Mouse (Mus musculus) kidney, postnatal 25 days (tissue): ENCODE data around the gene Slc39a10.

ENCODE experiments used
- DNase-seq, 2 experiments: peaks; one replicate each; pipeline ENCODE4 v3.0.0; 2021; ENCODE audit warnings: mixed read lengths in 2 of 2

Gene Slc39a10

DNA sequence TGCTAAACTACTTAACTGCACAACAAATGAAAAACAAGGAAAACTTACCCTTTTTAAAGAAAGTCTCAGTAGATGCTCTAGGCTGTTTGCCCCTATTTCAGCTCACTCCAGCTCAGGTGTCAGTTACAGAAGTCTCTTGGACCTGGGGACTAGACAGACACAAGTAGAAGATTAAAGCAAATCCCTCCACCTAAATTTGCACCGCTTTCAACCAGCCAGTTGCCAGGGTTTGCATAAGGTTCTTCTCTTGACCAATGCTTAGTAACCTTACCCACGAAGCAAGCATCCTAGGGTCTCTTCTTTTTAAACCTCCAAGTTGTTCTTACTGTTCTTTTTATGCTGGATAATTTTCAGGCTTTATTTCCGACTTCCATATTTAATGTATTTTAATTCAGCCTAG lies at the start of gene Slc39a10:
Slc39a10 (minus strand) TSS at position 101 of the 400 bp plus-strand sequence.
- no peak for DNase-seq

DNA sequence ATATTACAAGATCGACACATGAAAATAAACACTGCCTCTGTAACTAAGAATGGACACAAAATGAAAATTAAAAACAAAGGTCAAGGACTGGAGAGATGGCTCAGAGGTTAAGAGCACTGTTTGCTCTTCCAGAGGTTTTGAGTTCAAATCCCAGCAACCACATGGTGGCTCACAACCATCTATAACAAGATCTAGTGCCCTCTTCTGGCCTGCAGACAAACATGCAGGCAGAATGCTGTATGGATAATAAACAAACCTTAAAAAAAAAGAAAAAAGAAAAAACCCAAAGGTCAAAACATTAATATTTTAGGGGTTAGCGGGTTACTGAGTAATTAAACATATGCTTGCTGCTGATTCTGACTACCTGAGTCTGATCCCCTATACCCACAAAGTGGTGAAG lies 46.6 kb upstream of the Slc39a10 start:
- DNase-seq = no peak

DNA sequence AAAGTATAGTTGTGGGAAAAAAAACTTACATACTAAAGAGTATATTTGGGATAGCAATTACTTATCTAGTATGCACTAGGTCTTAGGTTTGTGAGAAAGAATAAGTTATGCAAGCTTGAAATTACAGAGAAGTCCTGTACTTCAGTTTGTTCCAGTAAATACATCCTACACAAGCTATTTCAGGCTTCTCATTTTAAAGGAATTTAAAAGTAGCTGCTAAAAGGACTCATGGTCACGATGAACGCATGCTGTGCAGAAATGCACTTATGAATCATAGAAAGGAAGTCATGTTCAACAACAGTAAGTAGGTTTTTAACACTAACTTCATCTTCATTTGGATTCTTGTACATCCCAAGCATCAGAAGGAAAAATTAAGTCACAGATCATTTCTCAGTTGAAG lies 45.0 kb upstream of the Slc39a10 start:
- no peak for DNase-seq

- no peak for DNase-seq
Observed at GRCm38 (mm10) chr1:46927104-46927503, 34.5 kb upstream of the Slc39a10 start.

DNA sequence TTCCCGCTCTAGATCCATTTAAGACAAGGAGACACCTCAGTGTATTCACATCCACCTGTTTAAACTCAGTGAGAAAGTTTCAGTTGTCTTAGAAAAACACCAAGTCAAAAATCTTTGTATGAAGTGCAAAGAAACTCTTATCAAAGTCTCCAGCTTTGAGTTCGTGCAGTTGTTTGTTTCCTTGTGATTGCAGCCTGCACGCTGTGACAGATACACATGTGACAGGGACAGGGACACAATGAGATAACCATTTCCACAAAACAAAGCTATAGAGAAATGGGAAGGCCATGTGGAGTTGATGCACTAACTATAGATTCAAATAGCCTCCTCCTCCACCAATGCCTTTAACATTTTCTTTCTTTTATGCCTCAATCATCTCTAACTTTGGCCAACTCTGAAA lies 33.6 kb upstream of the Slc39a10 start:
- DNase-seq = no peak

DNA sequence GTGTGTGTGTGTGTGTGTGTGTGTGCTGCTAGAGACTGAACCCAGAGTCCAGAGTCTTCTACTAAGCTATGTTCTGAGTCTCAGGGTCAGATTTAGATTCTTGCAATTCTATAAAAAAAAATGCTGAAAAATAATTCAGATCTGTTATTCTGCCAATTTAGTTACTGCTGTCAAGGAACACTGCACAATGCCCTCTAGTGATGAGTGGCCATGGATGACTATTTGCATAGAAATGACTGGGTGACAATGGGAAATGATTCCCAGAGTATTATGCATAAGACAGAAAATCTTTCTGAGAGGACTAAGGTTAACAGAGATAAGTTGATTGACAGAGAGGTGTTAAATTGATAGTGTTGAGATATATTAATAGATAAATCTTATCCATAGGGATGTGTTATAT lies 32.3 kb upstream of the Slc39a10 start:
- DNase-seq = no peak

DNA sequence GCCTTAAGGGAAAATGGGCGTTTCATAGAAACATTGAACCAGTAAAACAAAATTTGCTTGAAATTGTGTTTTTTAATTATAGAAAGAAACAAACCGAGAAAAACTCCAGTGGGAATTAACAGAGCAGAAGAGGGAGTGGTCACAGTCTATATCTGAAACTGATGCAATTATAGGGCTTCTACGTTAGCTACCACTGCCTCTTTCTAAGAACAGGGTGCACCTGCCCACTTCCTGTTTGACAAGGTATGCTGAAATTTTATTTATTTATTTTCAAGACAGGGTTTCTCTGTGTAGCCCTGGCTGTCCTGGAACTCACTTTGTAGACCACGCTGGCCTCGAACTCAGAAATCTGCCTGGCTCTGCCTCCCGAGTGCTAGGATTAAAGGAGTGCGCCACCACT lies 30.3 kb upstream of the Slc39a10 start:
- DNase-seq = no peak

DNA sequence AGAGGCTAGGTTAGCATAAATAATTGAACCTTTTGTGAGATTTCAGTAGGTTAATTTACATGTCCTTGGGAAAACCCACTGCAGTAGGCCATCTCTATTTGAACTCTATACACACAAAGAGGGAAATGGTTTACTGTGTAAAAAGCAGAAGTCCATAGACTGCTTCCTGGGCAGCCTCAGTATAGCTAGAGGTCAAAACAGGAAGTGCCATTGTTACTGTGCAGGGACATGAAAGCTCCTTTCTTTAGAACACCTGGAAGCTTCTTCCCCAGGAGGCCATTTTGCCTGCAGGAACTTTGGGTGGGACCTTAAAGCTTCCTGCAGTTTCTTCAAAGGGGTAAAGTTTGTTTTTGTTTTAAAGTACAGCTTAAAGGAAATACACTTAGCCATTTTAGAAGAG lies 29.0 kb upstream of the Slc39a10 start:
- DNase-seq = no peak

GRCm38 (mm10) chr1:46916237-46916636 lies 23.6 kb upstream of the Slc39a10 start:
- DNase-seq = no peak

DNA sequence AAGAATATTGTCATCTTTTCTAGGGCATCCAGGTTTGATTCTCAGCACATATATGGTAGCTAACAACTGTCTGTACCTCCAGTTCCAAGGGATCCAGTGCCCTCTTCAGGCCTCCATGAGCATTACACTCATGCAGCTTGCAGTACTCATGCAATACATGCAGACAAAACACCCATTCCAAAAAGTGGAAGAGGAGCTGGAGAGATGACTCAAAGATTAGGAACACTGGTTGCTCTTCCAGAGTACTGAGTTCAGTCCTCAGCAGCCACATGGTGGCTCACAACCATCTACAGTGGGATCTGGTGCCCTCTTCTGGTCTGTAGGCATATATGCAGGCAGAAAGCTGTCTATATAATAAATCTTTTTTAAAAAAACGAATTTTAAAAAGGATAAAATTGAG lies 21.7 kb upstream of the Slc39a10 start:
- DNase-seq = no peak

DNA sequence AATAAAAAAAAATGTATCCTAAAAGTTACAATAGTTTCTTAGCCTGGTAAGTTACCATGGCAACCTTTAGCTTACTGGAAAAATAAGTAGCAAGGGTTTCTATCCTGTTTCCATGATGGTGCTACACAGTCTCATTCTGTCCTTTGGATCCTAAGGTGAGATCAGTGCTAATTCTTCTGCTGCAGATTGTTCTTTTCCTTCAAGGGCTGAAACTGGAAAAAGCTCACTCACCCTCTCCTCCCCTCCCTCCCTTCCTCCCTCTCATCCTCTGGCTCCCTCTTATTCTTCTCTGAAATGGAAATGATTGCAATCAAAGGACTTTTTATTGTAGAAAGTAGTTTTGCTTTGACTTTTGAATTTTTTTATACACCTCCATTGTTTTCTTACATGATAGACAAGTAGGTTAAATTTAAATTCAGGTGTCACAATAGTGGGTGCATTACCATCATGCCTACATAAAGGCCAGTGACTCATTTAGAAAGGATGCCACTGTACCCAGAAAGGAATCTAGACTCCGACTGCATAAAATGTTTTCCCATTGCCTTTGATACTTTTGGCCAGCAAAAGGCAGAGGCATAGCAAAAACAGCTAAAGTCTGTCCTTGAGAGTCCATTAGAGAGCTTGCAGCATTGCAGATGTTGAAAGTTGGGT lies 20.0 kb upstream of the Slc39a10 start:
- no peak for DNase-seq

DNA sequence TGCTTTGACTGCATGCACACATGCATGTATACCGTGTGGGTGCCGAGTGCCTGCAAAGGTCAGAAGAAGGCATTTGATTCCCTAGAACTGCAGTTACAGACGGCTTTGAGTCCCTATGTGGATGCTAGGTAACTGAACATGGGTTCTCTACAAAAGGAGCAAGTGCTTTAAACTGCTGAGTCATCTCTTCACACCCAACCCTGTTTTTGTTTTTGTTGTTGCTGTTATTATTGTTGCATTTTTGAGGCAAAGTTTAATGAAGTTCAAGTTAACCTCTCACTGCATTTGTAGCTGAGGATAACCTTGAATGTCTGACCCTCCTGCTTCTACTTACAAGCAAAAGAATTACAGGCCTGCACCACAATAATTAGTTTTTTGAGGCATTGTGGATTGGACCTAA lies 17.5 kb upstream of the Slc39a10 start:
- DNase-seq = no peak

GRCm38 (mm10) chr1:46905706-46906105 lies 13.1 kb upstream of the Slc39a10 start:
- DNase-seq = no peak

- no peak for DNase-seq
Observed at GRCm38 (mm10) chr1:46902102-46902683, 9.5 kb upstream of the Slc39a10 start.

GRCm38 (mm10) chr1:46894281-46894842 lies 1.7 kb upstream of the Slc39a10 start:
- DNase-seq = no peak

DNA sequence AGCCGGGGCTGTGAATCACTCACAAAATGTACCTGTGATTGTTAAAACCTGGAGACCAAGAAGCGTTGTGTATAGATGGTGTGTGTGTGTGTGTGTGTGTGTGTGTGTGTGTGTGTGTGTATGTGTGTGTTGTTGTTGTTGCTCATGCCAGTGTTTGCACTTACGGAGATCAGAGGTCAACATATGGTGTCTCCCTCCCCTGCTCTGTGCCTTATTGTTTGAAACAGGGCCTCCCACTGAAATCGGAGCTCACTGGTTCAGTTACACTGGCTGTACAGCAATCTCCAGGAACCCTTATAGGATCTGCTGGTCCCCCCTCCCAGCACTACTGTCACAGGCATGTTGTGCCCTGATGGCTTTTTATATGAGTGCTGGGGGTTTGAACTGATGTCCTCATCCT lies 3.9 kb downstream of the Slc39a10 start:
- no peak for DNase-seq

GRCm38 (mm10) chr1:46888324-46888723 lies 4.3 kb downstream of the Slc39a10 start:
- DNase-seq = no peak

GRCm38 (mm10) chr1:46887908-46888307 lies 4.7 kb downstream of the Slc39a10 start:
- no peak for DNase-seq

- DNase-seq = no peak
Observed at GRCm38 (mm10) chr1:46886091-46886490, 6.6 kb downstream of the Slc39a10 start.

DNA sequence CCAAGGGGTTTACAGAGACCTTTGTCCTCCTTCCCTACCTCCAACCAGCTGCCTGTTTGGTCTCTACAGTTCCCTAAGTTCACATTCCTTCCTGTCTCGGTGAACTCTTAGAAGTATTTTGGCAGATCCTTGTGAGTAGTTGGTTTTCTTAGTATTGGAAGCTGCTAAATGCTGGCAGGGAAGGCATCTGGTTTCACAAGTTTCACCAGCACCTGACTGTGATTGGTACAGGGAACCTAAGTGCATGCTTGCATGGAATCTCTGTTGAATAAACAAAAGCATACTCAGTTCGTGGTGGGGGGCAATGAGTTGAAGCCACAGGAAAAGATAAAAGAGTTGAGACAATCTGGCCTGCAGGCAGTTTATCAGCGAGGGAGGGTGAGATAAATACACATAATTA lies 7.4 kb downstream of the Slc39a10 start:
- DNase-seq = peak in 1 of 2 experiments; percentile 35

GRCm38 (mm10) chr1:46879951-46880350 lies 12.7 kb downstream of the Slc39a10 start:
- no peak for DNase-seq

- DNase-seq = no peak
Observed at GRCm38 (mm10) chr1:46873770-46874169, 18.9 kb downstream of the Slc39a10 start.

GRCm38 (mm10) chr1:46869788-46870187 lies 22.9 kb downstream of the Slc39a10 start:
- no peak for DNase-seq

- DNase-seq = peak; percentile 80 to 83
Observed at GRCm38 (mm10) chr1:46864175-46864885, 28.3 kb downstream of the Slc39a10 start.
